Mouse (Mus musculus) lung, postnatal 0 days (tissue): Measurements from ENCODE around the gene Oxa1l. TPM values are rescaled to one million over a fixed set of nuclear protein-coding genes. Genes with fewer than 3 reads are reported as not detected.
A peak's percentile ranks its signal among the peaks of the same experiment; 100 is the strongest.

ENCODE experiments used
- ATAC-seq: fragments of 200-750 bp; cut with Nextera tagmentation; 2 replicates; pipeline ENCODE4 v1.8.0; 2017; ENCODE audit warnings: moderate library complexity
- DNase-seq: peaks from one replicate; pipeline ENCODE4 v3.0.0-alpha.2; 2016; ENCODE audit warnings: low spot score
- H3K27ac ChIP-seq: fragments of 300-500 bp; sonication (generic); 2 replicates; pipeline ENCODE4 v1.5.1; 2014; ENCODE audit warnings: antibody characterized with exemption, mild to moderate bottlenecking, low read length, mixed read lengths
- H3K27me3 ChIP-seq: fragments of 300-500 bp; sonication (generic); replicated peaks from 2 replicates; pipeline ENCODE4 v1.6.1; 2014; ENCODE audit warnings: low read length, mixed read lengths; ENCODE audit not compliant: insufficient read depth
- H3K36me3 ChIP-seq: fragments of 300-500 bp; sonication (generic); 2 replicates; pipeline ENCODE4 v1.6.1; 2014; ENCODE audit warnings: low read length, mixed read lengths; ENCODE audit not compliant: insufficient read depth
- H3K4me1 ChIP-seq: fragments of 300-500 bp; sonication (generic); 2 replicates; pipeline ENCODE4 v1.6.1; 2014; ENCODE audit warnings: antibody characterized with exemption, low read depth, low read length, mixed read lengths; ENCODE audit not compliant: insufficient read depth
- H3K4me2 ChIP-seq: fragments of 300-500 bp; sonication (generic); replicated peaks from 2 replicates; pipeline ENCODE4 v1.6.1; 2014; ENCODE audit warnings: low read depth, mild to moderate bottlenecking, low read length, moderate library complexity, mixed read lengths
- H3K4me3 ChIP-seq: fragments of 300-500 bp; sonication (generic); 2 replicates; pipeline ENCODE4 v1.5.1; 2014; ENCODE audit warnings: low read depth, low read length
- H3K9ac ChIP-seq: fragments of 300-500 bp; sonication (generic); replicated peaks from 2 replicates; pipeline ENCODE4 v1.6.1; 2014; ENCODE audit warnings: low read depth, mild to moderate bottlenecking
- H3K9me3 ChIP-seq: fragments of 300-500 bp; sonication (generic); 2 replicates; pipeline ENCODE4 v1.6.1; 2016; ENCODE audit warnings: low read length, mixed read lengths
- CTCF ChIP-seq: IDR thresholded peaks from 2 replicates; pipeline ENCODE4 v1.5.1; 2016; ENCODE audit warnings: antibody characterized with exemption, mild to moderate bottlenecking
- EP300 ChIP-seq: IDR thresholded peaks from 2 replicates; pipeline ENCODE4 v1.6.1; 2016; ENCODE audit warnings: antibody characterized with exemption, mild to moderate bottlenecking, control low read depth
- WGBS: fragments of 180-500 bp; shearing (Covaris S2); extraction: QIAGEN DNeasy Blood & Tissue Kit; methylation state at CpG from one replicate; pipeline ENCODE4 v1.1.7; 2014; 5-methylcytosine and 5-hydroxymethylcytosine counted together
- polyA plus RNA-seq: library from polyadenylated mRNA; unstranded; fragments of >200 nt; fragmentation: Nextera tagmentation; extraction: Ambion mirVana; gene quantifications from 2 replicates; pipeline ENCODE4 v1.2.1, GENCODE M21; 2015

Oxa1l gene
- 31.5 and 35.0 TPM in 2 replicates for polyA plus RNA-seq

- DNase-seq: peak; percentile 97
- Histone ChIP-seq H3K27ac (peak within 1 kb of the TSS; percentile 80), H3K27me3 (no peaks in the 10 kb centered on the region), H3K9ac (peak within 1 kb of the TSS; percentile 92), H3K4me1 (0 out of 2 replicates have a peak, but pooled peaks cover 4% of the 10 kb centered on the region), H3K9me3 (0 out of 2 replicates have a peak, but pooled peaks cover 2% of the 10 kb centered on the region), H3K4me2 (peak within 1 kb of the TSS; percentile 62), H3K4me3 (peak within 1 kb of the TSS; percentile 92), H3K36me3 (no peaks in the 10 kb centered on the region)
- TF ChIP-seq CTCF (peak; percentile 50), EP300 (no peak)
- ATAC-seq: peak; percentile 93
- under 1% methylated on average over 48 of the region's 48 CpGs for WGBS
Observed at GRCm38 (mm10) chr14:54360577-54361340, at the start of gene Oxa1l. TSS of gene Oxa1l (plus strand) at chr14:54360834.

GRCm38 (mm10) chr14:54311763-54312162, 48.9 kb upstream of the Oxa1l start:
- Histone ChIP-seq H3K9ac (no peak overlapping the region), H3K4me3 (no peak overlapping the region), H3K36me3 (no peaks in the 10 kb centered on the region), H3K4me2 (no peak overlapping the region), H3K4me1 (no peaks in the 10 kb centered on the region), H3K27ac (no peak overlapping the region), H3K9me3 (no peaks in the 10 kb centered on the region), H3K27me3 (no peaks in the 10 kb centered on the region)
- DNase-seq: no peak
- WGBS: 43% methylated on average over 3 of the region's 3 CpGs
- ATAC-seq: no peak
- no peak for TF ChIP-seq EP300
- no peak for TF ChIP-seq CTCF

DNA sequence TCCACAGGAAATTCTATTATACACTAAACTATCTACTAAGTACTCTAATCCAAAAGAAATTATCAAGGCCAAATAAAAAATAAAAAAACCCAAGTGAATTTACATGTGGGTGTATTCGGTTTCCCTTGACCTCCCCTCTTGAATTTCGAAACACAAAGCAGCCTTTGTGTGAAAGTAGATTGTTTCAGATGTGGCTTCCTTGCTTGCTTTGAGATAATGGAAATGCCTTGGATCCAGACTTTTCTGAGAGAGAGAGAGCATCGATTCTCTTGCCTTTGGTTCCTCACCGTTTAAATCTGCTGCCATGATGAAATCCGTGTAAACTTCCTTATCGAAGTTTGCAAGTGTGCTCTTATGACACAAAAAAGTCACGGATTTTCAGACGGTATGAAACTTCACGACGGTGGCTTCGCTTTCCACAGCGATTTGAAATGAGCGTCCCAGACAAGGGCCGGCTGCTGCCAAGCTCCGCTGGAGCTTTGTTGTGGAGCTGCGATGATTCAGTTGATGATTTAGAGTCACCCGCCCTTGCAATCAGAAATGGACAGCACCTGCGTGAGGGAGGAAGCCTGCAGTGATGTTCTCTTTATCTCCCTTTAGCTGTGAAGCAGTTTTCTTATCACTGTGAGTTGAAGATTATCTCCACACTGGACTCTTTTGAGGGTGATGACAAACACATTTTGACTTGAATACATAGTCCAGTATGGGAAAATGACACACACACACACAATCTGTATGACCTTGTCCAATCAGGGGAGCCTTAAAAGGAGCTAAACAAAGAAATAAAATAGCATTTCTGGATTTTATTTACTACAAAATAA, 38.9 kb upstream of the Oxa1l start:
- ATAC-seq (no peak), DNase-seq (no peak)
- TF ChIP-seq CTCF (no peak), EP300 (no peak)
- Histone ChIP-seq H3K36me3 (no peaks in the 10 kb centered on the region), H3K27ac (no peak overlapping the region), H3K4me2 (no peak overlapping the region), H3K27me3 (no peaks in the 10 kb centered on the region), H3K9me3 (no peaks in the 10 kb centered on the region; the same call in 1 of the 2 replicates), H3K9ac (no peak overlapping the region), H3K4me3 (no peak overlapping the region), H3K4me1 (no peaks in the 10 kb centered on the region)
- WGBS: 56% methylated on average over 18 of the region's 18 CpGs

DNA sequence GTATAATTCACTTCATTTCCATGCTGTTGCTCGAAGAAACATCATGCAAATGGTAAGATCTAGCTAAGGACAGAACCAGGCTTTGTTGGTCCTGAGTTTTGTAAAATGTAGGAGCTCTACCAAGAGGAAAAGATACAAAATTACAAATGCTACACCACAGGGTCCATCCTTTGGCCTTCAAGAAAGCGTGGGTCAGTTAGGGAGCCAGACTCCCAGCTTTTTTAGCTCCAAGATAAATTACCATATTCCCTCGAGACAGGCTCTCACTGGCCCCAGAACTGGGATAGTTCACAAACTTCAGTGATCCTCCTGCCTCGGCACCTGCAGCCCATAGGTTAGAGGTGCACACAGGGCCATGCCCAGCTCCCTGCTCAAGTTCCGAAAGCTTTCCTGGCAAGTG, 36.1 kb upstream of the Oxa1l start:
- WGBS: 65% methylated on average over 5 of the region's 5 CpGs
- Histone ChIP-seq H3K4me3 (no peak overlapping the region), H3K4me1 (no peaks in the 10 kb centered on the region), H3K4me2 (no peak overlapping the region), H3K27ac (no peak overlapping the region), H3K36me3 (no peaks in the 10 kb centered on the region), H3K9me3 (no peaks in the 10 kb centered on the region; the same call in 1 of the 2 replicates), H3K27me3 (no peaks in the 10 kb centered on the region), H3K9ac (no peak overlapping the region)
- TF ChIP-seq CTCF (no peak), EP300 (no peak)
- ATAC-seq: no peak
- DNase-seq: no peak

GRCm38 (mm10) chr14:54328548-54328947, 32.1 kb upstream of the Oxa1l start:
- ATAC-seq (no peak), DNase-seq (no peak)
- H3K4me3 ChIP-seq: no peak overlapping the region
- TF ChIP-seq CTCF: peak; percentile 49
- no peak for TF ChIP-seq EP300
- no peaks in the 10 kb centered on the region for H3K27me3 ChIP-seq
- 83% methylated on average over 2 of the region's 2 CpGs for WGBS
- no peak overlapping the region for H3K9ac ChIP-seq
- H3K4me1 ChIP-seq: no peaks in the 10 kb centered on the region
- H3K9me3 ChIP-seq: no peaks in the 10 kb centered on the region; the same call in 1 of the 2 replicates
- H3K4me2 ChIP-seq: no peak overlapping the region
- no peak overlapping the region for H3K27ac ChIP-seq
- no peaks in the 10 kb centered on the region for H3K36me3 ChIP-seq

DNA sequence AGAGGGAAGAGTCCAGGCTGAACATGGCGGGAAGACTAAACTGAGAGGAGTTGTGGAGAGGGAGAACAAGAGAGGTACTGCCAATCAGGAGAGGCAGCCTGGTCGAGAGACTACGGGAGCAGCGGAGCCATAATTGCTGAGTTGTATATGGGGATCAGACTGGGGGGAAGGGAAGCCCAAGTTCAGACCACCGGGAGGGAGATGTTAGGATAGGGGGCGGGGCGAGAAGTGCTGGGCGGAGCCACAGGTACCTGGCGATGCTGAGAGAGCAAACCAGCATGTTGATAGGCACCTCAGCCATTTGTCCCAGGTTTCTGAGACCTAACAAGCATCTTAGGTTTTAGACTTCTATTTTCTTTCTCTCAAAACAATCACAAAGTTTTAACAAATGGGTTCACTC, 31.4 kb upstream of the Oxa1l start:
- H3K9me3 ChIP-seq: no peaks in the 10 kb centered on the region; the same call in 1 of the 2 replicates
- no peaks in the 10 kb centered on the region for H3K4me1 ChIP-seq
- no peak overlapping the region for H3K9ac ChIP-seq
- WGBS: 37% methylated on average over 9 of the region's 9 CpGs
- TF ChIP-seq EP300 (no peak), CTCF (no peak)
- H3K27ac ChIP-seq: no peak overlapping the region
- no peaks in the 10 kb centered on the region for H3K36me3 ChIP-seq
- DNase-seq (no peak), ATAC-seq (no peak)
- H3K4me2 ChIP-seq: no peak overlapping the region
- no peaks in the 10 kb centered on the region for H3K27me3 ChIP-seq
- H3K4me3 ChIP-seq: no peak overlapping the region
